Mouse (Mus musculus) natural killer cell, adult 2 months (primary cell): ENCODE data around the gene Gm10491.
A peak's percentile ranks its signal among the peaks of the same experiment; 100 is the strongest.

Experiments
- DNase-seq, 2 experiments: peaks; one replicate each; pipeline ENCODE4 v3.0.0; 2022; ENCODE audit warnings: low spot score in 2 of 2

The Gm10491 gene

GRCm38 (mm10) chrX:7879819-7880218 is 27.8 kb downstream of the Gm10491 start:
- DNase-seq = peak; percentile 80

- no peak for DNase-seq
Measured at GRCm38 (mm10) chrX:7878495-7878894, 29.1 kb downstream of the Gm10491 start.

GRCm38 (mm10) chrX:7878007-7878419 is 29.6 kb downstream of the Gm10491 start, which contains the start of gene Pim2:
TSS of gene Pim2 (plus strand) at chrX:7878262.
- peak; percentile 82 to 89 for DNase-seq

- no peak for DNase-seq
Measured at GRCm38 (mm10) chrX:7869826-7870225, 37.8 kb downstream of the Gm10491 start.

- no peak for DNase-seq
Measured at GRCm38 (mm10) chrX:7868506-7868905, 39.1 kb downstream of the Gm10491 start.

- DNase-seq = no peak
Measured at GRCm38 (mm10) chrX:7867141-7867540, 40.5 kb downstream of the Gm10491 start.

- DNase-seq = peak in 1 of 2 experiments; percentile 12
Measured at GRCm38 (mm10) chrX:7865786-7866185, 41.8 kb downstream of the Gm10491 start.

- peak; percentile 42 to 49 for DNase-seq
Measured at GRCm38 (mm10) chrX:7865343-7865742, 42.3 kb downstream of the Gm10491 start.

- DNase-seq = peak in 1 of 2 experiments; percentile 17
Measured at GRCm38 (mm10) chrX:7864551-7864950, 43.1 kb downstream of the Gm10491 start.

GRCm38 (mm10) chrX:7863181-7863580 is 44.5 kb downstream of the Gm10491 start:
- no peak for DNase-seq

- DNase-seq = peak in 1 of 2 experiments; percentile 19
Measured at GRCm38 (mm10) chrX:7859191-7859753, 48.4 kb downstream of the Gm10491 start.
